Mouse (Mus musculus) intestine, embryonic 15.5 days (tissue): ENCODE measurements around the gene Wbp4. TPM values are rescaled to one million over a fixed set of nuclear protein-coding genes. Genes with fewer than 3 reads are reported as not detected.
"Not testable (repeated sequence)": the region's sequence is repeated elsewhere in the genome, so short reads cannot be mapped to it uniquely, and the experiment has no call there.

ENCODE experiments used
- ATAC-seq: fragments of 200-750 bp; cut with Nextera tagmentation; 2 replicates; pipeline ENCODE4 v1.8.0; 2017; ENCODE audit warnings: moderate TSS enrichment, moderate library complexity
- H3K27ac ChIP-seq: fragments of 300-500 bp; sonication (generic); 2 replicates; pipeline ENCODE4 v1.5.1; 2015; ENCODE audit warnings: mild to moderate bottlenecking, inconsistent platforms
- H3K27me3 ChIP-seq: fragments of 300-500 bp; sonication (generic); replicated peaks from 2 replicates; pipeline ENCODE4 v1.6.1; 2015; ENCODE audit warnings: inconsistent platforms
- H3K36me3 ChIP-seq: fragments of 300-500 bp; sonication (generic); 2 replicates; pipeline ENCODE4 v1.6.1; 2015; ENCODE audit warnings: inconsistent platforms
- H3K4me1 ChIP-seq: fragments of 300-500 bp; sonication (generic); replicated peaks from 2 replicates; pipeline ENCODE4 v1.6.1; 2015; ENCODE audit warnings: inconsistent platforms
- H3K4me2 ChIP-seq: fragments of 300-500 bp; sonication (generic); replicated peaks from 2 replicates; pipeline ENCODE4 v1.6.1; 2015; ENCODE audit warnings: mild to moderate bottlenecking, inconsistent platforms
- H3K4me3 ChIP-seq: fragments of 300-500 bp; sonication (generic); replicated peaks from 2 replicates; pipeline ENCODE4 v1.5.1; 2015; ENCODE audit warnings: inconsistent platforms
- H3K9ac ChIP-seq: fragments of 300-500 bp; sonication (generic); 2 replicates; pipeline ENCODE4 v1.6.1; 2015; ENCODE audit warnings: inconsistent platforms
- H3K9me3 ChIP-seq: fragments of 300-500 bp; sonication (generic); 2 replicates; pipeline ENCODE4 v1.6.1; 2016; ENCODE audit warnings: inconsistent platforms
- WGBS: fragments of 180-500 bp; shearing (Covaris S2); methylation state at CpG from one replicate; pipeline ENCODE4 v1.1.7; 2015; 5-methylcytosine and 5-hydroxymethylcytosine counted together
- polyA plus RNA-seq: library from polyadenylated mRNA; unstranded; fragments of >200 nt; fragmentation: Nextera tagmentation; extraction: Ambion mirVana; gene quantifications from 2 replicates; pipeline ENCODE4 v1.2.1, GENCODE M21; 2015

Wbp4 gene
- polyA plus RNA-seq, 1 experiment from 2014 or later: 33.8 TPM

GRCm38 (mm10) chr14:79482747-79483355 lies 1.5 kb upstream of the Wbp4 start:
- Histone ChIP-seq H3K9me3 (no peaks in the 10 kb centered on the region), H3K9ac (peak overlapping the region; percentile 97), H3K4me1 (peaks cover 39% of the 10 kb centered on the region), H3K27ac (peak overlapping the region; percentile 100), H3K36me3 (no peaks in the 10 kb centered on the region), H3K4me2 (peak overlapping the region; percentile 67), H3K4me3 (peak overlapping the region; percentile 94), H3K27me3 (no peaks in the 10 kb centered on the region)
- no peak for ATAC-seq
- 15% methylated on average over 15 of the region's 15 CpGs for WGBS

- H3K9me3 ChIP-seq: no peaks in the 10 kb centered on the region
- H3K36me3 ChIP-seq: no peaks in the 10 kb centered on the region
- peak overlapping the region; percentile 67 for H3K4me2 ChIP-seq
- no peak for ATAC-seq
- no peaks in the 10 kb centered on the region for H3K27me3 ChIP-seq
- H3K4me1 ChIP-seq: peaks cover 34% of the 10 kb centered on the region
- peak overlapping the region; percentile 97 for H3K9ac ChIP-seq
- under 1% methylated on average over 11 of the region's 11 CpGs for WGBS
- peak overlapping the region; percentile 94 for H3K4me3 ChIP-seq
- H3K27ac ChIP-seq: peak overlapping the region; percentile 100
Observed at GRCm38 (mm10) chr14:79482251-79482661, 936 bp upstream of the Wbp4 start.

- Histone ChIP-seq H3K27ac (peak within 1 kb of the TSS; percentile 100), H3K27me3 (no peaks in the 10 kb centered on the region), H3K36me3 (peaks cover 4% of the 10 kb centered on the region; the same call in 1 of the 2 replicates), H3K4me3 (peak within 1 kb of the TSS; percentile 94), H3K9me3 (no peaks in the 10 kb centered on the region), H3K4me1 (peaks cover 25% of the 10 kb centered on the region; the same call in 1 of the 2 replicates), H3K9ac (peak within 1 kb of the TSS; percentile 97), H3K4me2 (peak within 1 kb of the TSS; percentile 67)
- ATAC-seq: peak; percentile 86
- WGBS: under 1% methylated on average over 88 of the region's 96 CpGs
Observed at GRCm38 (mm10) chr14:79480624-79481338, 539 bp downstream of the Wbp4 start, which contains the start of gene Elf1. Gene Elf1 (plus strand): TSS chr14:79481194.

GRCm38 (mm10) chr14:79473384-79473783 lies 7.9 kb downstream of the Wbp4 start:
- Histone ChIP-seq H3K4me3 (no peak overlapping the region), H3K36me3 (peaks cover 22% of the 10 kb centered on the region), H3K27me3 (no peaks in the 10 kb centered on the region), H3K9ac (no peak overlapping the region), H3K9me3 (no peaks in the 10 kb centered on the region), H3K4me2 (no peak overlapping the region), H3K4me1 (no peaks in the 10 kb centered on the region), H3K27ac (no peak overlapping the region)
- WGBS: 95% methylated on average over 2 of the region's 2 CpGs
- ATAC-seq: no peak

- Histone ChIP-seq H3K27me3 (no peaks in the 10 kb centered on the region), H3K4me2 (no peak overlapping the region), H3K36me3 (peaks cover 13% of the 10 kb centered on the region; the same call in 1 of the 2 replicates), H3K27ac (no peak overlapping the region), H3K4me3 (no peak overlapping the region), H3K9ac (no peak overlapping the region), H3K4me1 (no peaks in the 10 kb centered on the region), H3K9me3 (no peaks in the 10 kb centered on the region)
- no peak for ATAC-seq
- WGBS: 22% methylated on average over 3 of the region's 3 CpGs
Observed at GRCm38 (mm10) chr14:79467621-79468020, 13.7 kb downstream of the Wbp4 start.

GRCm38 (mm10) chr14:79465623-79466022 lies 15.7 kb downstream of the Wbp4 start:
- WGBS: 78% methylated on average over 1 of the region's 1 CpGs

GRCm38 (mm10) chr14:79460988-79461387 lies 20.3 kb downstream of the Wbp4 start:
- Histone ChIP-seq H3K4me3 (no peak overlapping the region), H3K36me3 (peaks cover 11% of the 10 kb centered on the region), H3K4me1 (no peaks in the 10 kb centered on the region), H3K9me3 (no peaks in the 10 kb centered on the region), H3K27ac (no peak overlapping the region), H3K27me3 (no peaks in the 10 kb centered on the region), H3K9ac (no peak overlapping the region), H3K4me2 (no peak overlapping the region)
- WGBS: 92% methylated on average over 4 of the region's 4 CpGs
- ATAC-seq: no peak

More at GRCm38 (mm10) chr14:79465623-79466022, 15.7 kb downstream of the Wbp4 start:
- H3K4me1 ChIP-seq: no peaks in the 10 kb centered on the region
- H3K4me2 ChIP-seq: no peak overlapping the region
- no peak for ATAC-seq
- no peak overlapping the region for H3K27ac ChIP-seq
- H3K27me3 ChIP-seq: no peaks in the 10 kb centered on the region
- no peak overlapping the region for H3K9ac ChIP-seq
- H3K4me3 ChIP-seq: no peak overlapping the region
- H3K9me3 ChIP-seq: no peaks in the 10 kb centered on the region
- H3K36me3 ChIP-seq: peaks cover 19% of the 10 kb centered on the region

GRCm38 (mm10) chr14:79460401-79460800 lies 20.9 kb downstream of the Wbp4 start:
- no peak for ATAC-seq
- no peaks in the 10 kb centered on the region for H3K4me1 ChIP-seq
- H3K4me2 ChIP-seq: no peak overlapping the region
- peaks cover 11% of the 10 kb centered on the region for H3K36me3 ChIP-seq
- H3K27ac ChIP-seq: no peak overlapping the region
- H3K27me3 ChIP-seq: no peaks in the 10 kb centered on the region
- H3K4me3 ChIP-seq: no peak overlapping the region
- no peaks in the 10 kb centered on the region for H3K9me3 ChIP-seq
- no peak overlapping the region for H3K9ac ChIP-seq
- 81% methylated on average over 1 of the region's 1 CpGs for WGBS

- H3K9me3 ChIP-seq, H3K9ac ChIP-seq, H3K36me3 ChIP-seq, H3K4me3 ChIP-seq, H3K4me2 ChIP-seq, H3K27ac ChIP-seq, H3K4me1 ChIP-seq, H3K27me3 ChIP-seq: not testable (repeated sequence)
- WGBS: 95% methylated on average over 7 of the region's 10 CpGs
- ATAC-seq: peak; percentile 9; the same call in 1 of the 2 replicates
Observed at GRCm38 (mm10) chr14:79452591-79452934, 28.8 kb downstream of the Wbp4 start.

GRCm38 (mm10) chr14:79451681-79452590 lies 29.4 kb downstream of the Wbp4 start, which contains the start of gene Kbtbd6:
Gene Kbtbd6 (plus strand): TSS chr14:79451835.
- H3K4me1 ChIP-seq, H3K9me3 ChIP-seq, H3K27me3 ChIP-seq, H3K27ac ChIP-seq, H3K36me3 ChIP-seq: not testable (repeated sequence)
- WGBS: 18% methylated on average over 49 of the region's 89 CpGs
- peak; percentile 90 for ATAC-seq
- Histone ChIP-seq H3K9ac (peak within 1 kb of the TSS; percentile 21), H3K4me3 (peak within 1 kb of the TSS; percentile 46), H3K4me2 (peak within 1 kb of the TSS; percentile 64)

- Histone ChIP-seq H3K4me1 (no peaks in the 10 kb centered on the region), H3K27ac (no peak overlapping the region), H3K4me2 (no peak overlapping the region), H3K36me3 (no peaks in the 10 kb centered on the region), H3K27me3 (no peaks in the 10 kb centered on the region), H3K4me3 (no peak overlapping the region), H3K9ac (no peak overlapping the region), H3K9me3 (no peaks in the 10 kb centered on the region)
- WGBS: 75% methylated on average over 16 of the region's 16 CpGs
- no peak for ATAC-seq
Observed at GRCm38 (mm10) chr14:79445055-79445620, 36.2 kb downstream of the Wbp4 start.

GRCm38 (mm10) chr14:79444601-79445000 lies 36.7 kb downstream of the Wbp4 start:
- Histone ChIP-seq H3K4me2 (no peak overlapping the region), H3K9me3 (no peaks in the 10 kb centered on the region), H3K36me3 (no peaks in the 10 kb centered on the region), H3K27ac (no peak overlapping the region), H3K27me3 (no peaks in the 10 kb centered on the region), H3K9ac (no peak overlapping the region), H3K4me3 (no peak overlapping the region), H3K4me1 (no peaks in the 10 kb centered on the region)
- WGBS: 83% methylated on average over 9 of the region's 9 CpGs
- no peak for ATAC-seq
